Mouse (Mus musculus) hindbrain, embryonic 11.5 days (tissue): ENCODE measurements around the gene Runx3. TPM values are rescaled to one million over a fixed set of nuclear protein-coding genes. Genes with fewer than 3 reads are reported as not detected.

Source experiments
- ATAC-seq: fragments of 200-750 bp; cut with Nextera tagmentation; 2 replicates; pipeline ENCODE4 v1.8.0; 2017; ENCODE audit warnings: mild to moderate bottlenecking, moderate TSS enrichment, moderate library complexity; ENCODE audit not compliant: low FRiP score
- DNase-seq: peaks from one replicate; pipeline ENCODE4 v3.0.0-alpha.2; 2015; ENCODE audit warnings: low spot score
- H3K27ac ChIP-seq: fragments of 300-500 bp; sonication (generic); 2 replicates; pipeline ENCODE4 v1.5.1; 2014; ENCODE audit warnings: mild to moderate bottlenecking, low read depth, low read length
- H3K27me3 ChIP-seq: fragments of 300-500 bp; sonication (generic); 2 replicates; pipeline ENCODE4 v1.6.1; 2014; ENCODE audit warnings: mild to moderate bottlenecking, low read length, moderate library complexity, mixed read lengths; ENCODE audit not compliant: control insufficient read depth, insufficient read depth
- H3K36me3 ChIP-seq: fragments of 300-500 bp; sonication (generic); 2 replicates; pipeline ENCODE4 v1.6.1; 2014; ENCODE audit warnings: mild to moderate bottlenecking, low read length, moderate library complexity, mixed read lengths; ENCODE audit not compliant: control insufficient read depth, insufficient read depth
- H3K4me1 ChIP-seq: fragments of 300-500 bp; sonication (generic); replicated peaks from 2 replicates; pipeline ENCODE4 v1.6.1; 2014; ENCODE audit warnings: low read length, mixed read lengths; ENCODE audit not compliant: control insufficient read depth, insufficient read depth
- H3K4me2 ChIP-seq: fragments of 300-500 bp; sonication (generic); replicated peaks from 2 replicates; pipeline ENCODE4 v1.6.1; 2014; ENCODE audit warnings: mild to moderate bottlenecking, low read depth, low read length
- H3K4me3 ChIP-seq: fragments of 300-500 bp; sonication (generic); 2 replicates; pipeline ENCODE4 v1.5.1; 2014; ENCODE audit warnings: low read depth, low read length
- H3K9ac ChIP-seq: fragments of 300-500 bp; sonication (generic); 2 replicates; pipeline ENCODE4 v1.6.1; 2014; ENCODE audit warnings: low read depth, low read length
- H3K9me3 ChIP-seq: fragments of 300-500 bp; sonication (generic); 2 replicates; pipeline ENCODE4 v1.6.1; 2016; ENCODE audit warnings: low read length; ENCODE audit not compliant: control insufficient read depth
- WGBS: fragments of 180-500 bp; shearing (Covaris S2); extraction: QIAGEN DNeasy Blood & Tissue Kit; methylation state at CpG from one replicate; pipeline ENCODE4 v1.1.7; 2014; 5-methylcytosine and 5-hydroxymethylcytosine counted together
- polyA plus RNA-seq: library from polyadenylated mRNA; unstranded; fragments of >200 nt; fragmentation: Nextera tagmentation; extraction: Ambion mirVana; gene quantifications from 2 replicates; pipeline ENCODE4 v1.2.1, GENCODE M21; 2014

The Runx3 gene
- polyA plus RNA-seq, 1 experiment from 2014 or later = 0.28 TPM

GRCm38 (mm10) chr4:135151111-135151987 lies 30.9 kb downstream of the Runx3 start:
- H3K27ac ChIP-seq = no peak overlapping the region
- 4% methylated on average over 34 of the region's 34 CpGs for WGBS
- H3K9ac ChIP-seq = no peak overlapping the region
- H3K36me3 ChIP-seq = no peaks in the 10 kb centered on the region
- H3K27me3 ChIP-seq = peaks cover 98% of the 10 kb centered on the region
- DNase-seq = peak; percentile 71
- 0 out of 2 replicates have a peak, but pooled peaks cover 3% of the 10 kb centered on the region for H3K4me1 ChIP-seq
- no peak overlapping the region for H3K4me2 ChIP-seq
- H3K4me3 ChIP-seq = no peak overlapping the region
- no peak for ATAC-seq
- H3K9me3 ChIP-seq = no peaks in the 10 kb centered on the region

GRCm38 (mm10) chr4:135151988-135152594 lies 31.6 kb downstream of the Runx3 start:
- DNase-seq = peak; percentile 66

GRCm38 (mm10) chr4:135152834-135153259 lies 32.4 kb downstream of the Runx3 start:
- peak; percentile 64 for DNase-seq
- Histone ChIP-seq H3K27ac (no peak overlapping the region), H3K36me3 (no peaks in the 10 kb centered on the region), H3K4me3 (peak overlapping the region; percentile 30), H3K9ac (no peak overlapping the region), H3K4me1 (0 out of 2 replicates have a peak, but pooled peaks cover 3% of the 10 kb centered on the region), H3K27me3 (peaks cover 99% of the 10 kb centered on the region), H3K4me2 (peak overlapping the region; percentile 37), H3K9me3 (no peaks in the 10 kb centered on the region)
- no peak for ATAC-seq
- WGBS = under 1% methylated on average over 33 of the region's 45 CpGs

More at GRCm38 (mm10) chr4:135151988-135152594, 31.6 kb downstream of the Runx3 start:
- ATAC-seq = no peak
- H3K27ac ChIP-seq = no peak overlapping the region
- no peaks in the 10 kb centered on the region for H3K9me3 ChIP-seq
- 0 out of 2 replicates have a peak, but pooled peaks cover 3% of the 10 kb centered on the region for H3K4me1 ChIP-seq
- H3K9ac ChIP-seq = no peak overlapping the region
- H3K27me3 ChIP-seq = peaks cover 99% of the 10 kb centered on the region
- WGBS = under 1% methylated on average over 53 of the region's 63 CpGs
- H3K36me3 ChIP-seq = no peaks in the 10 kb centered on the region
- H3K4me2 ChIP-seq = peak overlapping the region; percentile 37
- peak overlapping the region; percentile 30 for H3K4me3 ChIP-seq

- peak; percentile 63 for DNase-seq
Observed at GRCm38 (mm10) chr4:135153260-135154088, 33.0 kb downstream of the Runx3 start.

GRCm38 (mm10) chr4:135154089-135154949 lies 33.9 kb downstream of the Runx3 start:
- no peaks in the 10 kb centered on the region for H3K9me3 ChIP-seq
- 0 out of 2 replicates have a peak, but pooled peaks cover 3% of the 10 kb centered on the region for H3K4me1 ChIP-seq
- H3K4me2 ChIP-seq = no peak overlapping the region
- no peak overlapping the region for H3K4me3 ChIP-seq
- ATAC-seq (no peak), DNase-seq (peak; percentile 67)
- H3K27ac ChIP-seq = no peak overlapping the region
- H3K9ac ChIP-seq = no peak overlapping the region
- no peaks in the 10 kb centered on the region for H3K36me3 ChIP-seq
- 1% methylated on average over 19 of the region's 21 CpGs for WGBS
- peaks cover 99% of the 10 kb centered on the region for H3K27me3 ChIP-seq

More at GRCm38 (mm10) chr4:135153260-135154088, 33.0 kb downstream of the Runx3 start:
- Histone ChIP-seq H3K4me3 (no peak overlapping the region), H3K4me1 (0 out of 2 replicates have a peak, but pooled peaks cover 3% of the 10 kb centered on the region), H3K9ac (no peak overlapping the region), H3K4me2 (peak overlapping the region; percentile 37; the same call in 1 of the 2 replicates), H3K36me3 (no peaks in the 10 kb centered on the region), H3K27me3 (peaks cover 99% of the 10 kb centered on the region), H3K9me3 (no peaks in the 10 kb centered on the region), H3K27ac (no peak overlapping the region)
- ATAC-seq = no peak
- 2% methylated on average over 39 of the region's 39 CpGs for WGBS

- Histone ChIP-seq H3K4me1 (0 out of 2 replicates have a peak, but pooled peaks cover 3% of the 10 kb centered on the region), H3K9me3 (no peaks in the 10 kb centered on the region), H3K27me3 (peaks cover 95% of the 10 kb centered on the region), H3K36me3 (no peaks in the 10 kb centered on the region), H3K4me2 (no peak overlapping the region), H3K27ac (no peak overlapping the region), H3K9ac (no peak overlapping the region), H3K4me3 (no peak overlapping the region)
- 2% methylated on average over 29 of the region's 31 CpGs for WGBS
- DNase-seq = peak; percentile 59
- no peak for ATAC-seq
Observed at GRCm38 (mm10) chr4:135155106-135155800, 34.8 kb downstream of the Runx3 start.

GRCm38 (mm10) chr4:135155805-135156469 lies 35.5 kb downstream of the Runx3 start:
- no peak overlapping the region for H3K9ac ChIP-seq
- peaks cover 88% of the 10 kb centered on the region for H3K27me3 ChIP-seq
- H3K36me3 ChIP-seq = no peaks in the 10 kb centered on the region
- no peak overlapping the region for H3K27ac ChIP-seq
- WGBS = 8% methylated on average over 15 of the region's 15 CpGs
- H3K4me1 ChIP-seq = 0 out of 2 replicates have a peak, but pooled peaks cover 3% of the 10 kb centered on the region
- no peaks in the 10 kb centered on the region for H3K9me3 ChIP-seq
- ATAC-seq = no peak
- no peak overlapping the region for H3K4me3 ChIP-seq
- DNase-seq = peak; percentile 49
- H3K4me2 ChIP-seq = no peak overlapping the region
